Mouse (Mus musculus) small intestine, adult 2 months (tissue): ENCODE measurements at regions not wholly inside any gene's neighbourhood (a gene's known extent, or its start where the extent isn't known, plus 50 kb on each side); places are given as distances from the start of the nearest gene placed in this dataset.

Source experiments
- CTCF ChIP-seq: fragments of 200-500 bp; IDR thresholded peaks from 2 replicates; pipeline ENCODE4 v1.5.1; 2012; ENCODE audit warnings: low read depth, mild to moderate bottlenecking, control low read depth, inconsistent platforms, low read length, moderate library complexity, mixed read lengths; ENCODE audit not compliant: insufficient replicate concordance, insufficient read length; ENCODE audit errors: extremely low read depth
- POLR2A ChIP-seq: fragments of 200-500 bp; IDR thresholded peaks from 2 replicates; pipeline ENCODE4 v1.6.1; 2012; ENCODE audit warnings: low read depth, mild to moderate bottlenecking, control low read depth, inconsistent platforms, low read length, moderate library complexity

DNA sequence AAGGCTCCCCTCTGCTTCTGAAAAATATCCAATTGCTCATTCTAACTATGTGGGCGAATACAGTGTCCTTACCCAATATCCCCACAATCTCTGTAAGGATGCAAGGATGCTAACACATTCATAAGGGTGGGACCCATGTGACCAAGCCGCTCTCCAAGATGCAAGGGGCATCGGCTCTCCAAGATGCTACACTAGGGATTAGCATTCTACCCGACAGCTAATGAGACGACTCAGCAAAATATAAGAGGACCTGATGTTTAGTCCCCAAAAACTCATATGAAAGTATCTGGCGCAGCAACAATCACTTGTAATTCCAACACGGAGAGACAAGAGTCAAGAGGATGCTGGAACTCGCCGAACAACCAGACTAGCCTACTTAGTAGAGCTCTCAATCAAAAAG is 299.6 kb upstream of the Jmjd1c start:
- TF ChIP-seq CTCF, result no peak
- TF ChIP-seq POLR2A, result no peak
